Mouse (Mus musculus): Measurements from ENCODE around the gene Hint2. TPM values are rescaled to one million over a fixed set of nuclear protein-coding genes. Genes with fewer than 3 reads are reported as not detected.

Hint2 gene
- polyA plus RNA-seq, 1 experiment from 2014 or later = 77.5 TPM

DNA sequence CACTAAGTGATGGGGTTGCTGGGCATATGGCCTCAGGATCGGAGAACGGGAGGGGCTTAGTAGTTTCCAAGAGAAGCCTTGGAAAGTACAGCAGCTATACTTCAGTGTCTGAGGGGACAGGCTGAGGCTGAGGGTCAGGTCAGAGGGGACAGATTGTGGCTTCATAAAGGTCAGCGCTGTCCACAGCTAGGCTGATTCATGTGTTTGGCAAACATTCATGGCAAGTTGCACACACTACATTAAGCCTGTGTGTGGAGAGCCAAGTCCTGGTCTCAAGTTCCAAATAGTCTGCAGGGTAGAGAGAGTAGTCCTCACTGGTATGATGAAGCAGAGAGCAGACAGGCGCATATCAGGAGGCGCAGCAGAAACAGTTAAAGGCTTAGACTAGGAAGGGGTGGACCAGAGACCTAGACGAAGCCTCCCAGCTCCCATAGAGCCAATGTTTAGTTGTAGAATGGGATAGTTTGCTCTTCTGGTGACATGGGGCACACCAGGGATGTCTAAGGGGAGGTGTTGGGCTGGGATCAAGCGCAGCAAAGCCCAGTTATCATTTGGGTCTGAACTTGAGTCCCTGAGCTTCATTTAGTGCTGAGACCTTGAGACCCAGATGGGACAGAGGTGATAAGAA is 23.3 kb upstream of the Hint2 start:
- no peak for ATAC-seq (ENCODE audit: low FRiP score)

DNA sequence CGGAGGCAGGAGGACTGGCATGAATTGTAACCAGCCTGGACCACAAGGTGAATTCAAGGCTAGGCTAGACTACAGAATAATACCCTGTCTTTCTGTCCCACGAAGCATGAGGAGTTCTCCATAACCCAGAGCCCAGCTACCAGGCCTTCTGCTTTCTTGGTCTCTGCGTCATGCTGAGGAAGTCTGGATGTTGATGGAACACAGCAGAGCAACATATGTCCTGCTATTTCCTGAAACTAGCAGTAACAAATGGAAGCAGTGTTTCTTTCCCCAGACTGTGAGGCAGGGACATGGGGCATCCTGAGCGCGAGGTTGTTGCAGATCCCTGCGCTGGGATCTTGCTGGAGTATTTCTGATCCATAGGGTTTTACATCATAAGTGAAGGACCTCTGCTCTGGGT is 22.3 kb upstream of the Hint2 start:
- Histone ChIP-seq H3K27me3 (replicated peaks) (no peaks in the 10 kb centered on the region), H3K9ac (replicated peaks) (no peak overlapping the region), H3K9me3 (replicated peaks) (no peaks in the 10 kb centered on the region), H3K4me1 (peaks cover 2% of the 10 kb centered on the region; the same call in 1 of the 2 replicates), H3K27ac (replicated peaks) (no peak overlapping the region), H3K36me3 (peaks cover 95% of the 10 kb centered on the region), H3K4me2 (no peak overlapping the region), H3K4me3 (replicated peaks) (no peak overlapping the region)
- 88% methylated on average over 6 of the region's 6 CpGs for WGBS
- no peak for ATAC-seq (ENCODE audit: low FRiP score)

More for the DNA sequence above, 23.3 kb upstream of the Hint2 start:
- H3K4me1 ChIP-seq = no peaks in the 10 kb centered on the region
- WGBS = 89% methylated on average over 7 of the region's 7 CpGs
- H3K9me3 ChIP-seq (replicated peaks) = no peaks in the 10 kb centered on the region
- H3K9ac ChIP-seq (replicated peaks) = no peak overlapping the region
- H3K27ac ChIP-seq (replicated peaks) = no peak overlapping the region
- no peak overlapping the region for H3K4me2 ChIP-seq
- no peak overlapping the region for H3K4me3 ChIP-seq (replicated peaks)
- H3K27me3 ChIP-seq (replicated peaks) = no peaks in the 10 kb centered on the region
- H3K36me3 ChIP-seq = peaks cover 97% of the 10 kb centered on the region

DNA sequence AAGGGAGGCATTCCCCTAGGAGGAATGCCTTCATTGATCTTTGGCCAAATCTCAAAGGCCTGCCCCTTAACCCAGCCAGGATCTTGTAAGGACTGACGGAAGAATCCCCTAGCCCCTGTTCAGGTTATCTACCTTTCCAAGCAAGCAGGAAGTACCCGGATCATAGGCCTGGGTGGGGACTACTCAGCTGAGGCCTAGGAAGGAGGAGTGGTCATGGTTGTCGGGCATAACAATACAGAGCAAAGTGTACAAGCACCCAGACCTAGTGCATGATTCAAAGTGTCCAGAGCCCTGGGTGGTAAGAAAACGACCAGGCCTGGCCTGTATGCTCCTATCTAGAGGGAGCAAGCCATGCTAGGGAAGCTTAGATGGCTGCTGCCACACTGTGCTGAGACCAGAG is 19.3 kb upstream of the Hint2 start:
- 77% methylated on average over 4 of the region's 4 CpGs for WGBS
- Histone ChIP-seq H3K4me2 (no peak overlapping the region), H3K27me3 (replicated peaks) (no peaks in the 10 kb centered on the region), H3K27ac (replicated peaks) (no peak overlapping the region), H3K4me3 (replicated peaks) (no peak overlapping the region), H3K9ac (replicated peaks) (no peak overlapping the region), H3K36me3 (peaks cover 68% of the 10 kb centered on the region), H3K4me1 (peaks cover 29% of the 10 kb centered on the region), H3K9me3 (replicated peaks) (no peaks in the 10 kb centered on the region)
- ATAC-seq (ENCODE audit: low FRiP score) = no peak

DNA sequence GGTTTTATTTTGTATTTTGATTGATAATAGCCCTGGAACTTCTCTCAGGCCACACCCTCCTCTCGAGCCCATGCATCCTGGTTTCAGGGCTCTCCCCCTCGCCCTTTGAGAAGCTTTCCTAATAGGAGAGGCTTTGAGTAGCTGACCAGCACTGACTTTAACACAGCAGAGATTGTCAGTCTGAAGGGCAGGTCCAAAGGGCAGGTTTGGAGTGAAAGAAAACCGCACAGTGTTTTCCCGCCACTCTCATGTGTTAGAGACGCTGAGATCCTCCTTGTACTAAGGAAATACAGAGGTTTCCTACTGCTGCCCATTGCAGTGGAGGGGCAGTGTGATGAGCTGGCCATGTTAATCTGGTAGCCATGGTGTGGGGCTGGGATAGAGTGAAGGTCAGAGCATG is 18.7 kb upstream of the Hint2 start:
- Histone ChIP-seq H3K27me3 (replicated peaks) (no peaks in the 10 kb centered on the region), H3K9ac (replicated peaks) (no peak overlapping the region), H3K4me2 (no peak overlapping the region), H3K27ac (replicated peaks) (no peak overlapping the region), H3K36me3 (peaks cover 62% of the 10 kb centered on the region), H3K4me3 (replicated peaks) (no peak overlapping the region), H3K4me1 (peaks cover 36% of the 10 kb centered on the region), H3K9me3 (replicated peaks) (no peaks in the 10 kb centered on the region)
- ATAC-seq (ENCODE audit: low FRiP score) = no peak
- 86% methylated on average over 5 of the region's 5 CpGs for WGBS

DNA sequence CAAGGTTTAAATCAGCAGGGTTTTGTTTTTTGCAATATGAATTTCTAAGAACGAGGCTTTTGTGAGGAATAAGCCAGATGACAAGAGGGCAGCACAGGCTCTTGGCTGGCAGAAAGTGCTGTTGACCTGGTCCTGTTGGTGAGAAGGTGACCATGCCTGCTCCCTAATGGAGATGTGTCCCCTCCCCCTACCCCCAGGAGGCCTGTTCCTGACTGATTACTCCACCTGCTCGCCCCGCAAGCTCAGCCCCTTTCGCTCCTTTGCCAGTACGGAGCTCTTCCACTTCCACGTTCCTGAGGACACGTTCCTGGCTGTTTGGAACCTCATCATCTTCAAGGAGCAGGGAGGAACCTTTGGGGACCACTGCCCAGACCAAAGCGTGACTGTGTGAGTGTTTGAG is 17.4 kb upstream of the Hint2 start:
- 71% methylated on average over 8 of the region's 8 CpGs for WGBS
- no peak overlapping the region for H3K4me3 ChIP-seq (replicated peaks)
- H3K27ac ChIP-seq (replicated peaks) = no peak overlapping the region
- H3K27me3 ChIP-seq (replicated peaks) = no peaks in the 10 kb centered on the region
- peaks cover 49% of the 10 kb centered on the region for H3K36me3 ChIP-seq
- H3K9ac ChIP-seq (replicated peaks) = no peak overlapping the region
- no peaks in the 10 kb centered on the region for H3K9me3 ChIP-seq (replicated peaks)
- no peak overlapping the region for H3K4me2 ChIP-seq
- peaks cover 42% of the 10 kb centered on the region for H3K4me1 ChIP-seq
- ATAC-seq (ENCODE audit: low FRiP score) = no peak

DNA sequence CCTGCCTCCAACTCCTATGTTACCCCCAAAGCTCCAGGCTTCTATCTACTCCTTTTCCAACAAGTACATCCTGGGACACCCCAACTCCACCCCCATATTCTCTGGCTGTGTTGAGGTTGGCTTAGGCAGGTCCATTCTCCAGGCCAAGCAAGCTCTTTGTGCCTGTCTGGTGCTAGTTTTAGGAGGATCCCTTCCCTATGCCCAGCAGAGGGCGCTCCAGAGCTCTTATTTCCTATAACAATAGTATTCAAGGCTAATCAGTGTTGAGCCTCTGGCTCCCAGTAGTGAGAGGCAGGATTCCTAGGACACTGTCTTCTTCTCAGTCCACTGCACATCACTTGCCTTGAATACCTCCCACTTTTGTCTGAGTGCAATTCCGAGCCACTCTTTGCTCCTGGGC is 15.8 kb upstream of the Hint2 start:
- Histone ChIP-seq H3K4me2 (peak overlapping the region; percentile 92), H3K36me3 (peaks cover 33% of the 10 kb centered on the region), H3K4me1 (peaks cover 47% of the 10 kb centered on the region), H3K27ac (replicated peaks) (no peak overlapping the region), H3K4me3 (replicated peaks) (peak overlapping the region; percentile 16; the same call in 1 of the 2 replicates), H3K27me3 (replicated peaks) (no peaks in the 10 kb centered on the region), H3K9ac (replicated peaks) (no peak overlapping the region), H3K9me3 (replicated peaks) (no peaks in the 10 kb centered on the region)
- peak; percentile 10; the same call in 1 of the 2 replicates for ATAC-seq (ENCODE audit: low FRiP score)
- 4% methylated on average over 2 of the region's 2 CpGs for WGBS

DNA sequence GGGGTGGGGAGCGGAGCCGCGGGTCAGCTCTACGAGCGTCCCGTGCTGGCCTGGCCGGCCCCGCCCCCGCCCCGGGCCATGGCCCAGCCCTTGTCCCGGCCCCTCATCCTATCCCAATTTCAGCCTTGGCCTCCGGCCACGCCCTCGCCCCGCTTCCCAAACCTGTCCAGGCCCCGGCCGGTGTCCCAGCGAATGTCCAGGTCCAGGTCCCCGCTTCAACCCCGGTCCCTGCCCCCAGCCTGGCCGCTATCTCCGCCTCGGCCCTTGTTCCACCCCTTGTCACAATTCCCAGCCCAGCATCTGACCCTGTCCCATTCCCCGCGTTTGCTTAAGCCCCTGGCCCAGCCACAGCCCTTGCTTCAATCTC is 13.1 kb upstream of the Hint2 start:
- Histone ChIP-seq H3K4me2 (peak overlapping the region; percentile 92), H3K27ac (replicated peaks) (peak overlapping the region; percentile 72), H3K27me3 (replicated peaks) (peaks cover 11% of the 10 kb centered on the region), H3K4me1 (peaks cover 47% of the 10 kb centered on the region), H3K4me3 (replicated peaks) (peak overlapping the region; percentile 87), H3K9me3 (replicated peaks) (no peaks in the 10 kb centered on the region), H3K36me3 (peaks cover 6% of the 10 kb centered on the region; the same call in 1 of the 2 replicates), H3K9ac (replicated peaks) (peak overlapping the region; percentile 84)
- peak; percentile 42 for ATAC-seq (ENCODE audit: low FRiP score)
- under 1% methylated on average over 24 of the region's 25 CpGs for WGBS

DNA sequence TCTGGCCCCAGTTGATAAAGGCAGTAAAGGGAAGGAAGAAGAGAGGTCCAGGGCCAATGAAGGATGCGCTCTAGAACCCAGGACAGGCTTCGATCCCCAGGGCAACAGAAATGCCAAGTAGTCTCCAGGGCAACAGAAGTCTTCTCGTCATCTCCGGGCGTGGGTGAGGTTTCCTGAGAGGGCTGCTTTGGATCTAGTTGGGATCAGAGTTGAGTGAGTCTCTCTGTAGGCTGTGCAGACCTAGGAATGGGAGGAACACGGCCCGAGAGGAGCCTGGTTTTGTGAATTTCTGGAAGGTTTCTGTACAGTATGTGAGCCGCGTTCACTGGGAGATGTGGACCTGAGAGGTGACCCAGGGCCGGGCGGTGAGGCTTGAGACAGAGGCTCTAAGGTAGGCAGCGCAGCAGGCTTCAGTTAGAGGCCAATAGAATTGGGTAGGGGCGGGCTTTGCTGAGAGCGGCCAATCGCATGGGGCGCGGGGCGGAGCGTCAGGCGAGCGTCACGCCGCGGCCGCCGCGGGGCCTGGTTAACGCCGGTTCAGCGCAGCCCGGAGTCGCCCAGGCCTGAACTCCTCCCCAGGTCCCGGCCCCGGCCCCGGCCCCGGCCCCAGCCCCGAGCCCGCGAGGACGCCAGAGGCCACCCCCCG is 12.6 kb upstream of the Hint2 start, which contains the start of the genes Tmem8b and Fam221b:
Gene Tmem8b (plus strand): TSS at position 190 of the 646 bp plus-strand sequence.
Gene Fam221b (minus strand): TSS at position 364 of the 646 bp plus-strand sequence.
- peaks cover 1% of the 10 kb centered on the region; the same call in 1 of the 2 replicates for H3K36me3 ChIP-seq
- H3K9ac ChIP-seq (replicated peaks) = peak within 1 kb of the TSS; percentile 84
- no peaks in the 10 kb centered on the region for H3K9me3 ChIP-seq (replicated peaks)
- peak within 1 kb of the TSS; percentile 87 for H3K4me3 ChIP-seq (replicated peaks)
- peak within 1 kb of the TSS; percentile 72 for H3K27ac ChIP-seq (replicated peaks)
- 1% methylated on average over 36 of the region's 41 CpGs for WGBS
- H3K27me3 ChIP-seq (replicated peaks) = peaks cover 12% of the 10 kb centered on the region
- peak within 1 kb of the TSS; percentile 92 for H3K4me2 ChIP-seq
- H3K4me1 ChIP-seq = peaks cover 47% of the 10 kb centered on the region
- ATAC-seq (ENCODE audit: low FRiP score) = peak; percentile 94

DNA sequence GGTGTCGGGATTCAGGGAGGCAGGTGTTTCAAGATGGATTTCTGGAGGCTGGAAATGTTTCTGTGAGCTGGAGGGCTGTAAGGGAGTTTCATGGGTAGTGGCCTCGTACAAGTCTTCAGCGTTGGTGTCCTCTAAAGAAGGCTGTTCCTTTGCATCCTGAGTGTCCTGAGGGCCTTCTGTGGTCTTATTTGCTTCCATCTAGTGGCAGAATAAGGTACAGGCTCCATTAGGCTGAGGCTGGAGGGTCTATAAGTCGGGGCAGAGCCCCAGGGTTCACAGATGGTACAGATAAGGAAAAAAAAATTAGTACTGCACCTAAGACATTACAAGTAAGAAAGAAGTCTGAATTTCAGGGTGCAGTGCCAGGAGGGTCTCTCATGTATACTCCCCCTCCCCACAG is 10.1 kb upstream of the Hint2 start:
- H3K9me3 ChIP-seq (replicated peaks) = no peaks in the 10 kb centered on the region
- no peak overlapping the region for H3K27ac ChIP-seq (replicated peaks)
- no peak overlapping the region for H3K4me2 ChIP-seq
- WGBS = 24% methylated on average over 4 of the region's 4 CpGs
- no peak for ATAC-seq (ENCODE audit: low FRiP score)
- peaks cover 33% of the 10 kb centered on the region for H3K27me3 ChIP-seq (replicated peaks)
- H3K36me3 ChIP-seq = no peaks in the 10 kb centered on the region
- H3K4me1 ChIP-seq = peaks cover 26% of the 10 kb centered on the region
- no peak overlapping the region for H3K9ac ChIP-seq (replicated peaks)
- H3K4me3 ChIP-seq (replicated peaks) = no peak overlapping the region

DNA sequence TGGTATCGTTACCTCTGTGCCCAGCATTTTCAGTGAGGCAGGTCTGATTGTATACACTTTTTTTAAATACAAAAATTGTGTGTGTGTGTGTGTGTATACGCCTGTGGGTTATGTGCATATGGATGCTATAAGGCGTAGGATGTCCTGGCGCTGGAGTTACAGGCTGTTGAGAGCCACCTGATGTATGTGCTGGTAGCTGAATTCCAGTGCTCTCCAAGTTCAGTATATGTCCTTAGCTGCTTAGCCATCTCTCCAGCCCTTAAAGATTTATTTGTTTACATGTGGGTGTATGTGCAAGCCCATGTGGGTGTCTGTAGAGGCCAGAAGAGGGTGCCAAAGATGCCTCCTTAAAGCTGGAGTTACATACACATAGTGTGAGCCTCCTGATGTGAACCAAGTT is 880 bp upstream of the Hint2 start:
- Histone ChIP-seq H3K27ac (replicated peaks) (peak overlapping the region; percentile 96), H3K27me3 (replicated peaks) (peaks cover 14% of the 10 kb centered on the region), H3K9ac (replicated peaks) (0 out of 2 replicates have a peak overlapping the region, but pooled peaks have one; percentile 23), H3K4me2 (peak overlapping the region; percentile 86), H3K4me3 (replicated peaks) (peak overlapping the region; percentile 92), H3K36me3 (no peaks in the 10 kb centered on the region), H3K4me1 (peaks cover 25% of the 10 kb centered on the region), H3K9me3 (replicated peaks) (no peaks in the 10 kb centered on the region)
- WGBS = 54% methylated on average over 4 of the region's 4 CpGs
- ATAC-seq (ENCODE audit: low FRiP score) = no peak

DNA sequence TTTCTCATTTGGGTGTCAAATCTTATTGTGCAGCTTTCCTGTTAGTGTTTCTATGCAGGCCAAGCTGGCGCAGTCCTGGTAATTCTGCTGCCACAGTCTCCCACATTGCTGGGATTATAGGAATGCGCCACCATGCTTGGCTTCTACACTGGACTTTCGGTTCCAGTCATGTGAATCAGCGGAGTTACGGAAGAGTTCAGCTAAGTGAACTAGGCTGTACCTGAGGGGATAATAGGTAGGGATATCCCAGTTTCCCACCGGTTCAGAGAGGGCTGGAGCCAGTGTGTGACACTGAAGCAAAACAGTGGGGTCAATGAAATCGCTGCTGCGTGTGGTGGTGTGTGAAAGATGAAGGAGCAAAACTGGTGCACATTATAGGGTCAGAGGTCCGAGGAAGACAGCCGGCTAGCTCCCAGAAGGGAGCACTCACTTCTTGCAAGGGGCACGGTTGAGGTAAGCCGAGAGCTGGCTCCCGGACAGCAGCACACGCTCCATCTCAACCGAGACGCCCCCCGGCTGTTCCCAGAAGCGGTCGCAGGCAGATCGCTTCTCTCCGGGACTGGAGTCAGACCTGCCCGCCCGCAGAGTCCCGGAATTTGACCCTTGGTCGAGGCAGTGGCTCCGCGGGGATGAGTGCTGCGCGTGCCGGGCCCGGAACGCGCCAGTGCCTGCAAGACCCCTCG is 469 bp downstream of the Hint2 start:
- ATAC-seq (ENCODE audit: low FRiP score) = peak; percentile 36
- Histone ChIP-seq H3K4me2 (peak overlapping the region; percentile 86), H3K4me1 (peaks cover 25% of the 10 kb centered on the region), H3K27me3 (replicated peaks) (peaks cover under 1% of the 10 kb centered on the region; the same call in 1 of the 2 replicates), H3K4me3 (replicated peaks) (peak overlapping the region; percentile 92), H3K9ac (replicated peaks) (peak overlapping the region; percentile 86), H3K27ac (replicated peaks) (peak overlapping the region; percentile 96), H3K36me3 (peaks cover under 1% of the 10 kb centered on the region; the same call in 1 of the 2 replicates), H3K9me3 (replicated peaks) (no peaks in the 10 kb centered on the region)
- 5% methylated on average over 34 of the region's 34 CpGs for WGBS

Measured in neural tube, embryonic 15.5 days (tissue).